Comparison of ENCODE assay signal across 9 mouse cellular contexts in genomic region chr15:102393584-102394014, GRCm38 (mm10). TPM values are rescaled to one million over a fixed set of nuclear protein-coding genes. Genes with fewer than 3 reads are reported as not detected.
DNase-seq lines count a peak whose midpoint lies in the region; ATAC-seq lines count a peak whose summit lies in the region.
"Had no signal": no experiment of that assay in that cellular context is flagged by ENCODE, and none has a peak within 500 bp of the region (broad histone marks: within the 10 kb centered on the region; RNA-seq: fewer than 3 reads in every experiment).

No protein-coding gene starts in this region.

- H3K27me3 ChIP-seq in kidney, embryonic 14.5 days (ENCODE audit: control insufficient read depth, insufficient read depth, low read length): no peaks in the 10 kb centered on the region
- H3K27me3 ChIP-seq in intestine, embryonic 15.5 days (replicated peaks): no peaks in the 10 kb centered on the region
- no peaks in the 10 kb centered on the region for H3K27me3 ChIP-seq in hindbrain, embryonic 11.5 days (ENCODE audit: control insufficient read depth, insufficient read depth, low read length)

- 0 out of 2 replicates have a peak, but pooled peaks have one; percentile 13 for ATAC-seq in kidney, embryonic 14.5 days (ENCODE audit: low FRiP score, low TSS enrichment)
- peak; percentile 75 for ATAC-seq in intestine, embryonic 15.5 days
- ATAC-seq in neutrophil, adult 5-6 weeks (ENCODE audit: extremely low read depth, insufficient number of reproducible peaks, low FRiP score, poor library complexity, severe bottlenecking): peak; percentile 63
- no peak for ATAC-seq in hindbrain, embryonic 11.5 days (ENCODE audit: low FRiP score)

- no peak overlapping the region for H3K4me2 ChIP-seq in kidney, embryonic 14.5 days (replicated peaks; ENCODE audit: low read depth, low read length)
- H3K4me2 ChIP-seq in intestine, embryonic 15.5 days (replicated peaks): 0 out of 2 replicates have a peak overlapping the region, but pooled peaks have one; percentile 0
- no peak overlapping the region for H3K4me2 ChIP-seq in hindbrain, embryonic 11.5 days (replicated peaks; ENCODE audit: low read depth, low read length)

- H3K9me3 ChIP-seq in kidney, embryonic 14.5 days (ENCODE audit: control insufficient read depth, low read length): no peaks in the 10 kb centered on the region
- H3K9me3 ChIP-seq in intestine, embryonic 15.5 days: no peaks in the 10 kb centered on the region
- H3K9me3 ChIP-seq in hindbrain, embryonic 11.5 days (ENCODE audit: control insufficient read depth, low read length): no peaks in the 10 kb centered on the region

- H3K4me1 ChIP-seq in kidney, embryonic 14.5 days (ENCODE audit: control insufficient read depth, insufficient read depth, low read length): peaks cover 11% of the 10 kb centered on the region; the same call in 1 of the 2 replicates
- H3K4me1 ChIP-seq in brown adipose tissue, adult 24 weeks (ENCODE audit: control insufficient read depth, insufficient read depth, insufficient read length, low read length): peaks cover 13% of the 10 kb centered on the region
- H3K4me1 ChIP-seq in intestine, embryonic 15.5 days (replicated peaks): peaks cover 15% of the 10 kb centered on the region
- no peaks in the 10 kb centered on the region for H3K4me1 ChIP-seq in hindbrain, embryonic 11.5 days (replicated peaks; ENCODE audit: control insufficient read depth, insufficient read depth, low read length)

- H3K27ac ChIP-seq in kidney, embryonic 14.5 days (ENCODE audit: low read depth, low read length): peak overlapping the region; percentile 51; the same call in 1 of the 2 replicates
- peak overlapping the region; percentile 88 for H3K27ac ChIP-seq in brown adipose tissue, adult 24 weeks (replicated peaks; ENCODE audit: low read depth, low read length)
- H3K27ac ChIP-seq in intestine, embryonic 15.5 days: peak overlapping the region; percentile 77
- H3K27ac ChIP-seq in hindbrain, embryonic 11.5 days (ENCODE audit: low read depth, low read length): no peak overlapping the region

- DNase-seq in kidney, postnatal 14 days: no peak
- DNase-seq in right cerebral cortex, postnatal 36 days (ENCODE audit: low spot score in 2 of 2): no peak
- no peak for DNase-seq in hindbrain, embryonic 11.5 days (ENCODE audit: low spot score)
- DNase-seq in gastrocnemius, adult 18-20 months (ENCODE audit: low spot score): no peak
- DNase-seq: thymus, postnatal 25 days had no signal

- no peaks in the 10 kb centered on the region for H3K36me3 ChIP-seq in kidney, embryonic 14.5 days (ENCODE audit: control insufficient read depth, insufficient read depth, low read length)
- no peaks in the 10 kb centered on the region for H3K36me3 ChIP-seq in intestine, embryonic 15.5 days
- H3K36me3 ChIP-seq in hindbrain, embryonic 11.5 days (ENCODE audit: control insufficient read depth, insufficient read depth, low read length): no peaks in the 10 kb centered on the region

- H3K4me3 ChIP-seq in kidney, embryonic 14.5 days (ENCODE audit: low read length): no peak overlapping the region
- H3K4me3 ChIP-seq in brown adipose tissue, adult 24 weeks (ENCODE audit: insufficient read depth, low read depth, low read length): no peak overlapping the region
- no peak overlapping the region for H3K4me3 ChIP-seq in intestine, embryonic 15.5 days (replicated peaks)
- H3K4me3 ChIP-seq in hindbrain, embryonic 11.5 days (ENCODE audit: low read depth, low read length): no peak overlapping the region

- H3K9ac ChIP-seq in kidney, embryonic 14.5 days (ENCODE audit: low read depth, low read length): no peak overlapping the region
- no peak overlapping the region for H3K9ac ChIP-seq in intestine, embryonic 15.5 days
- H3K9ac ChIP-seq in hindbrain, embryonic 11.5 days (ENCODE audit: low read depth, low read length): no peak overlapping the region

RNA-seq across cellular contexts. Expression of gene Sp1, which starts 12.3 kb away (rescaled TPM):
- 16.5 and 16.8 TPM in 2 replicates for polyA plus RNA-seq in kidney, embryonic 14.5 days (2014; fragmentation: Nextera tagmentation; extraction: Ambion mirVana)
- polyA plus RNA-seq in brown adipose tissue, adult 24 weeks (2012; ENCODE audit: insufficient read depth, insufficient read length, missing spikeins): 16.1 and 17.9 TPM in 2 replicates
- polyA plus RNA-seq in intestine, embryonic 15.5 days (2015; fragmentation: Nextera tagmentation; extraction: Ambion mirVana): 9.0 and 9.6 TPM in 2 replicates
- total RNA-seq in neutrophil, adult 5-6 weeks (2017): 105 and 109 TPM in 2 replicates
- polyA plus RNA-seq in hindbrain, embryonic 11.5 days (2014; fragmentation: Nextera tagmentation; extraction: Ambion mirVana): 10.5 and 11.5 TPM in 2 replicates
- total RNA-seq in gastrocnemius, adult 18-20 months (2021): 10 to 100 TPM; 16.1 to 19.3 TPM

RNA-seq across cellular contexts. Expression of gene Sp7, which starts 26.6 kb away (rescaled TPM):
- polyA plus RNA-seq in kidney, embryonic 14.5 days (2014; fragmentation: Nextera tagmentation; extraction: Ambion mirVana): 1.0 and 2.0 TPM in 2 replicates
- not detected in 2 replicates for polyA plus RNA-seq in brown adipose tissue, adult 24 weeks (2012; ENCODE audit: insufficient read depth, insufficient read length, missing spikeins)
- 0.59 and 0.68 TPM in 2 replicates for polyA plus RNA-seq in intestine, embryonic 15.5 days (2015; fragmentation: Nextera tagmentation; extraction: Ambion mirVana)
- not detected in 2 replicates for total RNA-seq in neutrophil, adult 5-6 weeks (2017)
- polyA plus RNA-seq in hindbrain, embryonic 11.5 days (2014; fragmentation: Nextera tagmentation; extraction: Ambion mirVana): 0.73 and 0.99 TPM in 2 replicates
- total RNA-seq in gastrocnemius, adult 18-20 months (2021): not detected

RNA-seq across cellular contexts. Expression of gene Aaas, which starts 43.0 kb away (rescaled TPM):
- polyA plus RNA-seq in kidney, embryonic 14.5 days (2014; fragmentation: Nextera tagmentation; extraction: Ambion mirVana): 73.3 and 84.7 TPM in 2 replicates
- polyA plus RNA-seq in brown adipose tissue, adult 24 weeks (2012; ENCODE audit: insufficient read depth, insufficient read length, missing spikeins): 13.2 and 20.7 TPM in 2 replicates
- 58.2 and 62.7 TPM in 2 replicates for polyA plus RNA-seq in intestine, embryonic 15.5 days (2015; fragmentation: Nextera tagmentation; extraction: Ambion mirVana)
- total RNA-seq in neutrophil, adult 5-6 weeks (2017): 46.0 and 50.6 TPM in 2 replicates
- polyA plus RNA-seq in hindbrain, embryonic 11.5 days (2014; fragmentation: Nextera tagmentation; extraction: Ambion mirVana): 65.9 and 76.2 TPM in 2 replicates
- total RNA-seq in gastrocnemius, adult 18-20 months (2021): 10 to 100 TPM in 1 of 2 experiments, 1 to 10 TPM in 1; 6.6 to 11.4 TPM

RNA-seq across cellular contexts. Expression of gene Amhr2, which starts 51.6 kb away (rescaled TPM):
- 0.51 and 0.95 TPM in 2 replicates for polyA plus RNA-seq in kidney, embryonic 14.5 days (2014; fragmentation: Nextera tagmentation; extraction: Ambion mirVana)
- polyA plus RNA-seq in brown adipose tissue, adult 24 weeks (2012; ENCODE audit: insufficient read depth, insufficient read length, missing spikeins): 1.9 and 4.0 TPM in 2 replicates
- polyA plus RNA-seq in intestine, embryonic 15.5 days (2015; fragmentation: Nextera tagmentation; extraction: Ambion mirVana): 0.54 and 1.2 TPM in 2 replicates
- 0.74 and 1.2 TPM in 2 replicates for total RNA-seq in neutrophil, adult 5-6 weeks (2017)
- 0.28 and 0.46 TPM in 2 replicates for polyA plus RNA-seq in hindbrain, embryonic 11.5 days (2014; fragmentation: Nextera tagmentation; extraction: Ambion mirVana)
- 10 to 100 TPM; 11.1 to 17.7 TPM for total RNA-seq in gastrocnemius, adult 18-20 months (2021)
